Mouse (Mus musculus) lung, postnatal 25 days (tissue): ENCODE measurements at regions not wholly inside any gene's neighbourhood (a gene's known extent, or its start where the extent isn't known, plus 50 kb on each side); places are given as distances from the start of the nearest gene placed in this dataset.

Experiments used
- DNase-seq: peaks from one replicate; pipeline ENCODE4 v3.0.0; 2022; ENCODE audit warnings: low spot score

GRCm38 (mm10) chr9:31582947-31583346 is 118.7 kb upstream of the Tmem45b start:
- no peak for DNase-seq

GRCm38 (mm10) chr9:31578506-31579173 is 114.4 kb upstream of the Tmem45b start:
- no peak for DNase-seq

- DNase-seq = no peak
Measured at GRCm38 (mm10) chr9:31577066-31577465, 112.8 kb upstream of the Tmem45b start.

GRCm38 (mm10) chr9:31567029-31567428 is 102.8 kb upstream of the Tmem45b start:
- no peak for DNase-seq

- no peak for DNase-seq
Measured at GRCm38 (mm10) chr9:31566257-31567007, 102.2 kb upstream of the Tmem45b start.

- DNase-seq = no peak
Measured at GRCm38 (mm10) chr9:31564996-31565773, 100.9 kb upstream of the Tmem45b start.

GRCm38 (mm10) chr9:31563541-31563940 is 99.3 kb upstream of the Tmem45b start:
- DNase-seq = no peak

- DNase-seq = no peak
Measured at GRCm38 (mm10) chr9:31560226-31560556, 95.9 kb upstream of the Tmem45b start.

- peak; percentile 70 for DNase-seq
Measured at GRCm38 (mm10) chr9:31559506-31560225, 95.4 kb upstream of the Tmem45b start.

GRCm38 (mm10) chr9:31543691-31544052 is 79.4 kb upstream of the Tmem45b start:
- no peak for DNase-seq

GRCm38 (mm10) chr9:31542909-31543690 is 78.8 kb upstream of the Tmem45b start:
- DNase-seq = peak; percentile 67

- DNase-seq = no peak
Measured at GRCm38 (mm10) chr9:31541615-31542191, 77.4 kb upstream of the Tmem45b start.

GRCm38 (mm10) chr9:31538458-31539210 is 74.4 kb upstream of the Tmem45b start:
- DNase-seq = no peak

- DNase-seq = no peak
Measured at GRCm38 (mm10) chr9:31529021-31529420, 64.8 kb upstream of the Tmem45b start.

GRCm38 (mm10) chr9:31527216-31527615 is 63.0 kb upstream of the Tmem45b start:
- DNase-seq = no peak
